Mouse (Mus musculus): ENCODE measurements around the gene S100a7a.
A peak's percentile ranks its signal among the peaks of the same experiment; 100 is the strongest.

S100a7a gene

GRCm38 (mm10) chr3:90627807-90628206, 26.0 kb upstream of the S100a7a start:
- DNase-seq (ENCODE audit: low spot score), result peak; percentile 36

GRCm38 (mm10) chr3:90629298-90629697, 24.5 kb upstream of the S100a7a start:
- DNase-seq (ENCODE audit: low spot score), result no peak

GRCm38 (mm10) chr3:90631984-90632383, 21.8 kb upstream of the S100a7a start:
- DNase-seq (ENCODE audit: low spot score), result no peak

DNA sequence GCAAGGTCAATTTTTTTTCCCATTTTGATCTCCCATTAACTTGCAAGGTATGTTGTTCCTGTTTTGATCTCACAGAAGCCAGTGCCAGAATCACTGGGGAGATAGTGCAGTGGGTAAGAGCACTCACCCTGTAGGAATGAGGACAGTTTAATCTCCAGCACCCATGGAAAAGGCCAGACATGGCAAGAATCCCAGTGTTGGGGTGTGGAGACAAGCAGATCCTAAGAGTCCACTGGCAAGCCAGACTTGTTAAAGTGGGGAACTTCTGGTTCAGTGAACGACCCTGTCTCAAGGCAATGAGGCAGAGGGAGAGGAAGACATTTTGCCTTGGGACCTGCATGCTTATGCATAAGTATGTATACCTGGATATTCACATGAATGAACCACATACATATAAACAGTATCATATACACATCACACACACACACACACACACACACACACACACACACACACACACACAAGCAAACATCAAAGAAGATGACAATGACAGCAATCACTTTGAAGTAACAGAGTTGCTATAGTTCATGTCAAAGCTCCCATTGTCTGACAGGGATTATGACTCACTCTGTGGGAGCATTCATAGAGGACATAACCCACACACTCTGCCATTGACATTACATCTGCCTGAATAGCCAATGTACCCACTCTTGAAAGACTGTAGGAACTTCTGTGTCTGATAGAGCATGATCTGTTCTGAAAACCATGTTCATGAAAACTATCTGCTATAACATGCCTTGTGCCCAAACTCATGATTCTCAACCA, 15.1 kb upstream of the S100a7a start:
- no peak for DNase-seq (ENCODE audit: low spot score)

GRCm38 (mm10) chr3:90639511-90640154, 14.2 kb upstream of the S100a7a start:
- DNase-seq (ENCODE audit: low spot score), result peak; percentile 38

DNA sequence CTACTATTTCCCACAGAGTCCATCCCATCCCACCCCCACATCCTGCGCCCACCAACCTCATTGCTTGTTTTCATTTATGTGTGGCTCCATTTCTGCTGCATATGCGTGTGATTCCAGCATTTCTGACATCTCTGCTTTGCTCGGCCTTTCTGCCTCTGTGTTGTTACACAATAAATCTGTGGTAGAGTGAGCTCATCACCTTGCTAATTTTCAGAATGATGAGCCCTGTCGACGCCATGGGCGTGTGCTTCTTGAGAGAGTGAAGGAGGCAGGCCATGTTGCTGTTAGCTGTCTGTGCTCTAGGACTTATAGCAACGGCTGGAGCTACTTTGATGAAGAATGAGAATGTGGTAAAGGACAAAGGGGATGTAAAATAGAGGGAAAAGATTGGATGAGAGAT, 12.8 kb upstream of the S100a7a start:
- no peak for DNase-seq (ENCODE audit: low spot score)

DNA sequence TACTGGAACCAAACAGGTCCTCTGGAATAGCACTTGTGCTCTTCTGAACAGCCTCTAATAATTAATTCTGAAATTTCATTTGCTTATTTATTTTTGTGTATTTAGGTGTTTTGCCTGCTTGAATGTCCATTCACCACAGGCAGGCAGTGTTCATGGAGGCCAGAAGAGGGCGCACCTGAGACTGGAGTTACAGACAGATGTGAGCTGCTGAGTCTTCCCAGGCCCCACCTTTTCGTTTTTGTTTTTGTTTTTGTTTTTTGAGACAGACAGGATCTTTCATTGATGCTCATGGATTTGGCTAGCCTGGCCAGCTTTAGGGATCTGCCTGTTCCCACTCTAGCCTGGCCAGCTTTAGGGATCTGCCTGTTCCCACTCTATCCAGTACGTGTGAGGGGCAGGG, 9.6 kb upstream of the S100a7a start:
- DNase-seq (ENCODE audit: low spot score), result peak; percentile 49

- no peak for DNase-seq (ENCODE audit: low spot score)
These were observed 6.5 kb upstream of the S100a7a start for GRCm38 (mm10) chr3:90647291-90647690.

GRCm38 (mm10) chr3:90648981-90649380, 4.8 kb upstream of the S100a7a start:
- DNase-seq (ENCODE audit: low spot score), result no peak

GRCm38 (mm10) chr3:90649832-90650231, 4.0 kb upstream of the S100a7a start:
- DNase-seq (ENCODE audit: low spot score), result no peak

DNA sequence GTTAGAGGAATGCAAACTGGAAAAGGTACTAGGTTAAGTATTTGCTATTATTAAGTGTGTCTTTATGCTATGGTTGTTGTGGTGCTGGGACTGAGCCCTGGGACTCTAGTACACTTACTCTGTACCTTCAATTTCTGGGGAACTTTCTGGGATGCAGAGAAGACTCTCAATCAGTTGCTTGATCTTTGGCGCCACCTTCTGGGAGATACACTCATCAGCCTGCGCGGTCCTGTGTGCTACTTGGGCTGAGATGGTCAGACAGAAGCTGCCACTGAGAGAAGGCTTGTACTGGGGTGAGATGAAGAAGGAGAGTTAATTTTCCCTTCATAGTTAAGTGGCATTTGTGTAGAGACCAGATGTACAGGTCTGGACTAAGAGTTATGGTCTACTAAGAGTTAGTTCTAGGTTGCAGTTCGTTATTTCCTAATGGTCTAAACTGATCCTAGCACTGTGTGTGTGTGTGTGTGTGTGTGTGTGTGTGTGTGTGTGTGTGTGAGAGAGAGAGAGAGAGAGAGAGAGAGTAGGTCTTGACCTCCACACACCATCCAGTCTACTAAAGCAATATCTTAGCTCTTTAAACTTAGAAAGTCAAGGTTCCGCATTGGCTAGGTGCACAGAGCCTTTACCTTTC, 824 bp upstream of the S100a7a start:
- peak; percentile 91 for DNase-seq (ENCODE audit: low spot score)

- DNase-seq (ENCODE audit: low spot score), result no peak
These were observed 3.6 kb downstream of the S100a7a start for GRCm38 (mm10) chr3:90657405-90657804.

DNA sequence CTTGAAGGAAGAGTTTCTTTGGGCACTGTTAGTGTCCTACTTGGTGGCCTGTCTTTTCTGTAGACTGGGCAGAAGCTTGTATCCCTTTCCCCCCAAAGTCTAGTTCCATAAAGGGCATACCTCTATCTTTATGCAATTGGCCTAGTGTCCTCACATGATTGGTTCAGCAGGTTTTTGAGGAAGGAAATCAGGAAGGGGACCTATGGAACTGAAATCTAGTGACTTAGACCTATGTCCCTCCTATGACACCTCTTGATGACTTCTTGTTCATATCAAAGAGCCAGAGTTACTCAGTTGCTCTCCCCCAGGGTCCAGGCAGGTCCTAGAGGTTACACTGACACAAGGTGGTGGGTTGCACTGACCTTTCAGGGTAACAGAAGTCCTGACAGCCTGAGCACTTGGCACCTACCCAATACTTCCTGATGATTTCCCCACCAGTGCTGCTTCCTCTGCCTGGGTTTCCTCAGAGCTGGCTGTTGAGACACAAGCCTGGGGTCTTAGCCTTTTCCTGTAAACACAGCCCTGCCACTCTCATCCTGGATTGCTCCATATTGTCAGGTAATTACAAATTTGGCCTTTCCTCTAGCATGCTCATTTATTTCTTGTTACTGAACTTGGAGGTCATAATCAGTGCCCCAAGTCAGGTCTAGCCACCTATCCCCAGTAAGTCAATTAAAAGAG, 5.7 kb downstream of the S100a7a start:
- no peak for DNase-seq (ENCODE audit: low spot score)

DNA sequence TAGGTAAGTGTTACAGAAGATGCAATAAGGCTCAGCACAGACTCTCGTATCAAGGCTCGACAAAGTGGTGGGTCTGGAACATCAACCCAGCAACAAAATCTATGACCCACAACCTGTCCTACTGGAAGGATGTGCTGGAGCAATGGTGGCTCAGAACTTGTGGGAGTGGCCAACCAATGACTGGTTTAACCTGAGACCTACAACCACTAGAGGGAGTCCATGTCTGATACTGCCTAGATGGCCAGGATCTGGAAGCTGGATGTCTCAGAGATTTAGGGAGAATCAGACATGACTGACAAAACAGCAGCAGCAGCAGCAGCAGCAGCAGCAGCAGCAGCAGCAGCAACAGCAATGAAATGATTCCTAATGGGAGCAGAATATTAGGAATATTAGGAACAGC, 10.4 kb downstream of the S100a7a start:
- DNase-seq (ENCODE audit: low spot score), result peak; percentile 49

DNA sequence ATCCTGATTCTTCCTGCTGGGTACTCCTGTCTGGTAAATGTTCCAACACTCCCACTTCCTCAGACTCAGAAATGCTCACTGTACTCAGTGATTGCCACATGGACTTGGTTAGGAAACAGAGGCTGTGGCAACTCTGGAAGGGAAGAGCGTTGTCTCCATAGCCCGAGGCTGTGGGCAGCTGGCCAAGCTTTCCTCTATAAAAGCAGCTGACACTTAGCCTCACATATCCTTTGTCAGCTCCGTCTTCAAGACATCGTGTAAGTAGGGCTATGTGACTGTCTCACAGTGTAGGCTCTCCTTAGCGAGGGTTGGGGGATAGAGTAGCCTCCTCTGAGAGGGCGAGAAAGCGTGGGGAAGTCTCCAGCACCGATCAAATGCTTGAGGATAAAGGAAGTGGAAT, 15.0 kb downstream of the S100a7a start, which contains the start of gene S100a8:
Gene S100a8, plus strand, starts transcription at position 133 of the 400 bp plus-strand sequence.
- DNase-seq (ENCODE audit: low spot score), result no peak

DNA sequence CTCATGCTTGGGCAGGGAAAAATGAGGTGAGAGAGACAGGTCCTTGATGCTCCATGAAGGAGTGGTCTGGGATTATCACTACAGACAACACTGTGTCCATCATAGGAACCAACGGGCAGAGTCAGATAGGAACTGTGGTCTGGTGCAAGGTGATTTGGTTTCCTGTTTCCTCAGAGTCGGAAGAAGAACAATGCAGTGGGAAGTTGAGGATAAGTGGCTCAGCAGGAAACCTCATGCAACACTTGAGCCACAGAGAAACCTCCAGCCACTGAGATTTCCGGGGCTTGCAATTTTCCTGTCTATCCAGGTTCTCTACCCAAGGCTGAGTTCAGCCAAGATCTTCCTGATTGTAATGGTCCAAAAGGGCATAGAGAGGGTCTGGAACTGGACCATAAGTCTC, 24.8 kb downstream of the S100a7a start:
- no peak for DNase-seq (ENCODE audit: low spot score)

- no peak for DNase-seq (ENCODE audit: low spot score)
These were observed 30.1 kb downstream of the S100a7a start for GRCm38 (mm10) chr3:90683929-90684328.

GRCm38 (mm10) chr3:90686835-90687234, 33.0 kb downstream of the S100a7a start:
- DNase-seq (ENCODE audit: low spot score), result no peak

GRCm38 (mm10) chr3:90693496-90693895, 39.7 kb downstream of the S100a7a start:
- DNase-seq (ENCODE audit: low spot score), result no peak

DNA sequence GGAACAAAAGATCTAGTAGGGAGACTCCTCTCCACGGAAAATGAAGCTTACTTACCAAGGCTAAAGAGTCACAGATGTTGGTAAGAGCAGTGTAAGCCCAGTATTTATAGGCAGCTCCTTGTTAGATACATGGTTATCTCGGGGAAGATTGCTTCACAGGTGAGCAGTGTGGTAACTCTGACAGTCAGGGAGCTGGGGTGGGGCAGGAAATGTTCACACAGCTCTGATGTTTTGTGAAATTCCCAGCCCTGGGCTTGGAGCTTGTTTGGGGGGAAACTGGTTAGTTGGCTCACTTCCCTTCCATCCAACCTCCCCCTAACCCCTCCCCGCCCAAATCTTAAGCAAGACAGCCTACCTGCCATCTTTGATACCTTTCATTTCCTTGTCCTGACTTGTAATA, 41.8 kb downstream of the S100a7a start, which contains the start of gene S100a9:
Gene S100a9, minus strand, starts transcription at position 109 of the 400 bp plus-strand sequence.
- DNase-seq (ENCODE audit: low spot score), result no peak

- no peak for DNase-seq (ENCODE audit: low spot score)
These were observed 48.4 kb downstream of the S100a7a start for GRCm38 (mm10) chr3:90702244-90702643.
